22 mouse cellular contexts compared by ENCODE assay signal in genomic region chr4:88450087-88450765, GRCm38 (mm10). TPM values are rescaled to one million over a fixed set of nuclear protein-coding genes. Genes with fewer than 3 reads are reported as not detected.
DNase-seq lines count a peak whose midpoint lies in the region; ATAC-seq and TF ChIP-seq lines count a peak whose summit lies in the region.
"Had no signal": no experiment of that assay in that cellular context is flagged by ENCODE, and none has a peak within 500 bp of the region (broad histone marks: within the 10 kb centered on the region; RNA-seq: fewer than 3 reads in every experiment).

No protein-coding gene starts in this region.

- no peak overlapping the region for H3K4me2 ChIP-seq in CH12.LX (ENCODE audit: insufficient read depth, low read depth, poor library complexity, severe bottlenecking)
- H3K4me2 ChIP-seq in intestine, embryonic 16.5 days (ENCODE audit: low read depth, low read length), result no peak overlapping the region
- H3K4me2 ChIP-seq: lung, embryonic 15.5 days; neural tube, embryonic 15.5 days had no signal

- TF ChIP-seq RAD21 in CH12.LX (IDR thresholded peaks at IDR 0.05; ENCODE audit: low read depth, low read length), result no peak

- TF ChIP-seq CTCF in CH12.LX (conservative IDR thresholded peaks at IDR 0.05 in 1 of 2, IDR thresholded peaks at IDR 0.05 in 1 of 2; ENCODE audit: low read depth in 2 of 2, low read length in 2 of 2), result no peak
- TF ChIP-seq CTCF in gastrocnemius, adult 2 months (IDR thresholded peaks at IDR 0.05), result no peak

- H3K36me3 ChIP-seq in CH12.LX (replicated peaks in 1 of 2; ENCODE audit: control insufficient read depth in 1 of 2, insufficient read depth in 1 of 2, low read length in 1 of 2), result no peaks in the 10 kb centered on the region
- H3K36me3 ChIP-seq in splenic B cell, adult 2 months (ENCODE audit: control insufficient read depth, insufficient read depth, low read length, poor library complexity, severe bottlenecking), result no peaks in the 10 kb centered on the region
- no peaks in the 10 kb centered on the region for H3K36me3 ChIP-seq in intestine, embryonic 16.5 days (ENCODE audit: control insufficient read depth, insufficient read depth, low read length)
- H3K36me3 ChIP-seq: heart, embryonic 10.5 days; lung, embryonic 15.5 days; neural tube, embryonic 15.5 days had no signal

- no peak overlapping the region for H3K27ac ChIP-seq in CH12.LX (ENCODE audit: insufficient read depth, low read depth)
- H3K27ac ChIP-seq in intestine, embryonic 16.5 days (ENCODE audit: low read length), result no peak overlapping the region
- no peak overlapping the region for H3K27ac ChIP-seq in gastrocnemius, adult 2 months
- H3K27ac ChIP-seq: heart, embryonic 10.5 days; kidney, postnatal 0 days; lung, embryonic 15.5 days; neural tube, embryonic 15.5 days; stomach, postnatal 0 days had no signal

- no peaks in the 10 kb centered on the region for H3K27me3 ChIP-seq in CH12.LX (replicated peaks)
- H3K27me3 ChIP-seq in splenic B cell, adult 2 months (ENCODE audit: control insufficient read depth, insufficient read depth, low read length, poor library complexity, severe bottlenecking), result no peaks in the 10 kb centered on the region; the same call in 1 of the 2 replicates
- H3K27me3 ChIP-seq in intestine, embryonic 16.5 days (replicated peaks; ENCODE audit: control insufficient read depth, insufficient read depth, low read length), result no peaks in the 10 kb centered on the region
- H3K27me3 ChIP-seq: lung, embryonic 15.5 days; neural tube, embryonic 15.5 days; Patski had no signal

- DNase-seq in thymus, postnatal 0 days (ENCODE audit: low spot score), result peak; percentile 35
- no peak for DNase-seq in thymus, postnatal 36 days
- peak; percentile 52 for DNase-seq in CH12.LX (ENCODE audit: extremely low read depth)
- DNase-seq in induced T-regulatory cell, adult 2 months (ENCODE audit: low read depth), result peak; percentile 35
- peak; percentile 43 for DNase-seq in splenic B cell, adult 2 months (ENCODE audit: low read depth, low spot score)
- DNase-seq in cerebellum, postnatal 14 days, result no peak
- DNase-seq in gastrocnemius, adult 2 months, result no peak
- DNase-seq: cerebellum, adult 9-10 months; gastrocnemius, postnatal 10 days; heart, postnatal 4 days; layer of hippocampus, adult 9-11 months; liver; retina, postnatal 1 day had no signal

- no peak overlapping the region for H3K4me3 ChIP-seq in CH12.LX (replicated peaks in 1 of 3; ENCODE audit: low read depth in 2 of 3, low read length in 2 of 3, poor library complexity in 1 of 3)
- no peak overlapping the region for H3K4me3 ChIP-seq in intestine, embryonic 16.5 days (ENCODE audit: low read length)
- no peak overlapping the region for H3K4me3 ChIP-seq in gastrocnemius, adult 2 months
- H3K4me3 ChIP-seq: erythroblast, embryonic 14.5 days; heart, embryonic 10.5 days; lung, embryonic 15.5 days; neural tube, embryonic 15.5 days had no signal

- no peak for ATAC-seq in intestine, embryonic 16.5 days
- ATAC-seq: forebrain, embryonic 16.5 days; Patski had no signal

- TF ChIP-seq POLR2A in CH12.LX (IDR thresholded peaks at IDR 0.05; ENCODE audit: low read depth, low read length), result no peak

- no peaks in the 10 kb centered on the region for H3K9me3 ChIP-seq in CH12.LX (replicated peaks; ENCODE audit: low read length)
- H3K9me3 ChIP-seq in intestine, embryonic 16.5 days (ENCODE audit: control insufficient read depth, low read length), result no peaks in the 10 kb centered on the region
- H3K9me3 ChIP-seq: heart, embryonic 10.5 days; lung, embryonic 15.5 days; neural tube, embryonic 15.5 days had no signal

- intact Hi-C loops in gastrocnemius, adult 2 months (cut with DNase I), result no loop called here

- 96% methylated on average over 1 of the region's 1 CpGs for WGBS in intestine, embryonic 16.5 days

- no peak overlapping the region for H3K9ac ChIP-seq in CH12.LX (ENCODE audit: insufficient read depth, low read depth)
- no peak overlapping the region for H3K9ac ChIP-seq in intestine, embryonic 16.5 days (ENCODE audit: low read depth, low read length)
- H3K9ac ChIP-seq: lung, embryonic 15.5 days; neural tube, embryonic 15.5 days had no signal

- in situ Hi-C loops in CH12.LX (cut with MboI; ENCODE audit: low pct_ligation_motif_present, low pct_unique_long_range_greater_than_20kb, low sequenced_read_pairs), result no loop called here

- H3K79me2 ChIP-seq in CH12.LX (replicated peaks; ENCODE audit: control insufficient read depth, extremely low read depth, insufficient read depth, poor library complexity, severe bottlenecking), result no peaks in the 10 kb centered on the region

- H3K4me1 ChIP-seq in CH12.LX (ENCODE audit: control insufficient read depth in 1 of 2, insufficient read depth in 2 of 2), result peaks cover 0 to 19% of the 10 kb centered on the region in 2 experiments; a peak in 2 of 4 replicates
- H3K4me1 ChIP-seq in intestine, embryonic 16.5 days (ENCODE audit: control insufficient read depth, insufficient read depth, low read length), result no peaks in the 10 kb centered on the region
- H3K4me1 ChIP-seq: heart, embryonic 10.5 days; lung, embryonic 15.5 days; neural tube, embryonic 15.5 days had no signal

- no peak for TF ChIP-seq EP300 in CH12.LX (IDR thresholded peaks at IDR 0.05; ENCODE audit: low read length)

- dilution Hi-C loops in CH12.LX (cut with MboI; ENCODE audit: extremely low pct_ligation_motif_present, extremely low pct_unique_long_range_greater_than_20kb, low sequenced_read_pairs), result no loop called here

TF ChIP-seq in CH12.LX, 34 proteins besides CTCF, POLR2A, EP300 and RAD21:
- no peak for TF ChIP-seq MXI1 (IDR thresholded peaks at IDR 0.05; ENCODE audit: low read depth, low read length)
- TF ChIP-seq E2F4 (IDR thresholded peaks at IDR 0.05; ENCODE audit: insufficient replicate concordance, low read depth, low read length), result no peak
- TF ChIP-seq MAX (IDR thresholded peaks at IDR 0.05; ENCODE audit: low read length), result no peak
- no peak for TF ChIP-seq ETS1 (conservative IDR thresholded peaks at IDR 0.05; ENCODE audit: low read depth, low read length)
- no peak for TF ChIP-seq ELF1 (IDR thresholded peaks at IDR 0.05; ENCODE audit: low read depth, low read length)
- TF ChIP-seq KAT2A (IDR thresholded peaks at IDR 0.05; ENCODE audit: insufficient replicate concordance, low read length), result no peak
- TF ChIP-seq JUND (conservative IDR thresholded peaks at IDR 0.05; ENCODE audit: low read depth, low read length), result no peak
- no peak for TF ChIP-seq HCFC1 (IDR thresholded peaks at IDR 0.05; ENCODE audit: low read depth, low read length)
- TF ChIP-seq IRF4 (IDR thresholded peaks at IDR 0.05; ENCODE audit: low read depth, low read length), result no peak
- no peak for TF ChIP-seq SMC3 (IDR thresholded peaks at IDR 0.05; ENCODE audit: low read depth, low read length)
- no peak for TF ChIP-seq ZKSCAN1 (IDR thresholded peaks at IDR 0.05; ENCODE audit: borderline replicate concordance, low read depth, low read length)
- TF ChIP-seq CHD2 (IDR thresholded peaks at IDR 0.05; ENCODE audit: low read length), result no peak
- TF ChIP-seq MAFK (IDR thresholded peaks at IDR 0.05; ENCODE audit: insufficient replicate concordance, low read length), result no peak
- no peak for TF ChIP-seq USF2 (conservative IDR thresholded peaks at IDR 0.05; ENCODE audit: low read depth, low read length)
- TF ChIP-seq ZMIZ1 (IDR thresholded peaks at IDR 0.05; ENCODE audit: low read depth, low read length), result no peak
- TF ChIP-seq POLR2AphosphoS2 (IDR thresholded peaks at IDR 0.05; ENCODE audit: low read depth, low read length), result no peak
- no peak for TF ChIP-seq PAX5 (IDR thresholded peaks at IDR 0.05; ENCODE audit: low read length)

RNA-seq across cellular contexts. Expression of gene Hacd4, which starts 11.5 kb away (rescaled TPM):
- 2.3 and 2.4 TPM in 2 replicates for polyA plus RNA-seq in thymus, postnatal 0 days (2015; fragmentation: Nextera tagmentation; extraction: Ambion mirVana)
- total RNA-seq in CH12.LX (2012; rRNA removed) (0.17 and 0.21 TPM in 2 replicates), CH12.LX (2014; rRNA removed) (not detected in 2 replicates)
- 0.16 TPM in 1 of 2 replicates, not detected in the other for polyA plus RNA-seq in CH12.LX (2012; ENCODE audit: insufficient read length, low read depth)
- polyA plus RNA-seq in intestine, embryonic 16.5 days (2015; fragmentation: Nextera tagmentation; extraction: Ambion mirVana), result 10.8 and 12.1 TPM in 2 replicates
- total RNA-seq in gastrocnemius, adult 2 months (2021), result 1 to 10 TPM in 1 of 2 experiments, under 1 TPM in 1; 0.77 to 1.2 TPM

Comparison
In these comparisons a context has a peak if more than half of its experiments do, and no peak if none do; other contexts are left out.
1. DNase-seq: peak in thymus, postnatal 0 days (single experiment), CH12.LX (single experiment), induced T-regulatory cell, adult 2 months (single experiment) and splenic B cell, adult 2 months (single experiment); none in thymus, postnatal 36 days (0 of 2), cerebellum, postnatal 14 days (0 of 2) and gastrocnemius, adult 2 months (single experiment).